Mouse (Mus musculus) erythroblast, embryonic 14.5 days (primary cell): Measurements from ENCODE around the gene Cdk16. TPM values are rescaled to one million over a fixed set of nuclear protein-coding genes. Genes with fewer than 3 reads are reported as not detected.
"Not testable (repeated sequence)": the region's sequence is repeated elsewhere in the genome, so short reads cannot be mapped to it uniquely, and the experiment has no call there.

Source experiments
- H3K27me3 ChIP-seq: 2 replicates; pipeline ENCODE4 v1.6.1; 2012; ENCODE audit warnings: inconsistent platforms; ENCODE audit not compliant: control insufficient read depth
- H3K36me3 ChIP-seq: 2 replicates; pipeline ENCODE4 v1.6.1; 2012; ENCODE audit warnings: mild to moderate bottlenecking, inconsistent platforms; ENCODE audit not compliant: control insufficient read depth
- H3K4me1 ChIP-seq: 2 replicates; pipeline ENCODE4 v1.6.1; 2012; ENCODE audit warnings: inconsistent platforms; ENCODE audit not compliant: control insufficient read depth
- H3K4me3 ChIP-seq: replicated peaks from 2 replicates; pipeline ENCODE3; 2012; ENCODE audit warnings: moderate library complexity, mild to moderate bottlenecking, inconsistent platforms
- H3K9me3 ChIP-seq: 2 replicates; pipeline ENCODE4 v1.6.1; 2012; ENCODE audit warnings: low read length, inconsistent platforms, mixed read lengths; ENCODE audit not compliant: control insufficient read depth
- GATA1 ChIP-seq: IDR thresholded peaks from 2 replicates; pipeline ENCODE4 v1.6.1; 2012; ENCODE audit warnings: low read length, inconsistent platforms, mixed read lengths
- TAL1 ChIP-seq: IDR thresholded peaks from 3 replicates; pipeline ENCODE4 v1.6.1; 2012; ENCODE audit warnings: low read length, inconsistent platforms, mixed read lengths
- polyA plus RNA-seq: library from polyadenylated mRNA; stranded (reverse); fragments of >175 nt; gene quantifications from 2 replicates; pipeline ENCODE4 v1.2.3, GENCODE M21; 2012

Cdk16 gene
- polyA plus RNA-seq, 1 experiment: 23.7 TPM

- H3K27me3 ChIP-seq: no peaks in the 10 kb centered on the region
- peaks cover 44% of the 10 kb centered on the region for H3K36me3 ChIP-seq
- TF ChIP-seq TAL1: no peak
- TF ChIP-seq GATA1: no peak
- peak overlapping the region; percentile 88 for H3K4me3 ChIP-seq
- H3K9me3 ChIP-seq: peaks cover 2% of the 10 kb centered on the region; the same call in 1 of the 2 replicates
- peaks cover 39% of the 10 kb centered on the region for H3K4me1 ChIP-seq
Measured at GRCm38 (mm10) chrX:20688068-20688547, 354 bp downstream of the Cdk16 start.

- no peak for TF ChIP-seq TAL1
- no peak for TF ChIP-seq GATA1
- H3K27me3 ChIP-seq: no peaks in the 10 kb centered on the region
- peaks cover 2% of the 10 kb centered on the region; the same call in 1 of the 2 replicates for H3K9me3 ChIP-seq
- H3K4me1 ChIP-seq: peaks cover 39% of the 10 kb centered on the region
- H3K4me3 ChIP-seq: peak overlapping the region; percentile 88
- peaks cover 45% of the 10 kb centered on the region for H3K36me3 ChIP-seq
Measured at GRCm38 (mm10) chrX:20688615-20689014, 861 bp downstream of the Cdk16 start.

- H3K4me3 ChIP-seq: no peak overlapping the region
- peaks cover 64% of the 10 kb centered on the region for H3K36me3 ChIP-seq
- H3K9me3 ChIP-seq: peaks cover 2% of the 10 kb centered on the region; the same call in 1 of the 2 replicates
- no peaks in the 10 kb centered on the region for H3K27me3 ChIP-seq
- TF ChIP-seq GATA1: no peak
- no peak for TF ChIP-seq TAL1
- peaks cover 32% of the 10 kb centered on the region for H3K4me1 ChIP-seq
Measured at GRCm38 (mm10) chrX:20691566-20691965, 3.8 kb downstream of the Cdk16 start.

GRCm38 (mm10) chrX:20692616-20693015 lies 4.9 kb downstream of the Cdk16 start:
- Histone ChIP-seq H3K4me3 (no peak overlapping the region), H3K27me3 (no peaks in the 10 kb centered on the region), H3K9me3 (peaks cover 2% of the 10 kb centered on the region; the same call in 1 of the 2 replicates), H3K36me3 (peaks cover 74% of the 10 kb centered on the region), H3K4me1 (peaks cover 24% of the 10 kb centered on the region)
- TF ChIP-seq TAL1 (no peak), GATA1 (no peak)

- TF ChIP-seq TAL1 (no peak), GATA1 (no peak)
- peaks cover 5% of the 10 kb centered on the region for H3K4me1 ChIP-seq
- peaks cover 92% of the 10 kb centered on the region for H3K36me3 ChIP-seq
- H3K27me3 ChIP-seq: no peaks in the 10 kb centered on the region
- H3K4me3 ChIP-seq: no peak overlapping the region
- H3K9me3 ChIP-seq: no peaks in the 10 kb centered on the region
Measured at GRCm38 (mm10) chrX:20695842-20696241, 8.1 kb downstream of the Cdk16 start.

GRCm38 (mm10) chrX:20703741-20704290 lies 16.1 kb downstream of the Cdk16 start, which contains the start of gene Usp11:
Gene Usp11, plus strand, starts transcription at chrX:20703906.
- Histone ChIP-seq H3K4me1 (peaks cover 15% of the 10 kb centered on the region), H3K36me3 (peaks cover 18% of the 10 kb centered on the region), H3K9me3 (no peaks in the 10 kb centered on the region), H3K4me3 (peak within 1 kb of the TSS; percentile 73), H3K27me3 (no peaks in the 10 kb centered on the region)
- TF ChIP-seq GATA1: no peak

- Histone ChIP-seq H3K36me3 (peaks cover 11% of the 10 kb centered on the region), H3K27me3 (no peaks in the 10 kb centered on the region), H3K4me1 (peaks cover 15% of the 10 kb centered on the region), H3K4me3 (peak overlapping the region; percentile 73), H3K9me3 (no peaks in the 10 kb centered on the region)
- no peak for TF ChIP-seq GATA1
- no peak for TF ChIP-seq TAL1
Measured at GRCm38 (mm10) chrX:20704295-20705082, 16.7 kb downstream of the Cdk16 start.

- H3K9me3 ChIP-seq: no peaks in the 10 kb centered on the region
Measured at GRCm38 (mm10) chrX:20705083-20705402, 17.3 kb downstream of the Cdk16 start.

GRCm38 (mm10) chrX:20728681-20729080 lies 40.9 kb downstream of the Cdk16 start:
- no peak overlapping the region for H3K4me3 ChIP-seq
- H3K36me3 ChIP-seq: no peaks in the 10 kb centered on the region
- H3K4me1 ChIP-seq: peaks cover 9% of the 10 kb centered on the region
- no peak for TF ChIP-seq TAL1
- TF ChIP-seq GATA1: no peak
- H3K9me3 ChIP-seq: no peaks in the 10 kb centered on the region
- no peaks in the 10 kb centered on the region for H3K27me3 ChIP-seq

More at GRCm38 (mm10) chrX:20705083-20705402, 17.3 kb downstream of the Cdk16 start:
- H3K4me1 ChIP-seq: peaks cover 15% of the 10 kb centered on the region
- TF ChIP-seq TAL1 (no peak), GATA1 (no peak)
- H3K36me3 ChIP-seq: peaks cover 7% of the 10 kb centered on the region
- H3K27me3 ChIP-seq: no peaks in the 10 kb centered on the region
- H3K4me3 ChIP-seq: peak overlapping the region; percentile 73

GRCm38 (mm10) chrX:20730048-20730447 lies 42.3 kb downstream of the Cdk16 start:
- H3K9me3 ChIP-seq, H3K27me3 ChIP-seq, H3K4me3 ChIP-seq, H3K4me1 ChIP-seq, H3K36me3 ChIP-seq: not testable (repeated sequence)
